Mouse (Mus musculus): ENCODE measurements at regions not wholly inside any gene's neighbourhood (a gene's known extent, or its start where the extent isn't known, plus 50 kb on each side); places are given as distances from the start of the nearest gene placed in this dataset.
A peak's percentile ranks its signal among the peaks of the same experiment; 100 is the strongest.

DNA sequence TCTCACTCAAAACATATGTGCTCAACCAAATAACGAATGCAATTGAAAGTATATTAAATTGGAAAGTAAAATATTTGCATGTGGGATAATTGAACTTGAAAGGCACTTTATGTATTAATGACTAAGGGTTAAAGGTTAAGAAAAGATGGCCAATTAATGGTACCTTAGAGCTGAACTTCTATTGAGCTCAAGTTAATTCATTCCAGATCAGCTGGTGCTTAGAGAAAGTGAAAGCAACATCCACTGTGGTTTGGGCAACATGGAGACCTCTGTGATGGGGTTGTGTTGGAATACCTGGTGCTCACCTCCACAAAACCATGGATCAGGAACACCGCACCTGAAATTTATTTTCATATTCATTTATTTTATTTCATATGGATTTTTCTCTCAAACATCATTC lies 612.5 kb upstream of the Intu start:
- no peak for DNase-seq (ENCODE audit: low read depth, low spot score)

GRCm38 (mm10) chr3:39925436-39925835 lies 605.6 kb upstream of the Intu start:
- DNase-seq (ENCODE audit: low read depth, low spot score), result no peak

GRCm38 (mm10) chr3:39928421-39928820 lies 602.7 kb upstream of the Intu start:
- DNase-seq (ENCODE audit: low read depth, low spot score), result no peak

- DNase-seq (ENCODE audit: low read depth, low spot score), result no peak
Measured at GRCm38 (mm10) chr3:39933372-39933771, 597.7 kb upstream of the Intu start.

DNA sequence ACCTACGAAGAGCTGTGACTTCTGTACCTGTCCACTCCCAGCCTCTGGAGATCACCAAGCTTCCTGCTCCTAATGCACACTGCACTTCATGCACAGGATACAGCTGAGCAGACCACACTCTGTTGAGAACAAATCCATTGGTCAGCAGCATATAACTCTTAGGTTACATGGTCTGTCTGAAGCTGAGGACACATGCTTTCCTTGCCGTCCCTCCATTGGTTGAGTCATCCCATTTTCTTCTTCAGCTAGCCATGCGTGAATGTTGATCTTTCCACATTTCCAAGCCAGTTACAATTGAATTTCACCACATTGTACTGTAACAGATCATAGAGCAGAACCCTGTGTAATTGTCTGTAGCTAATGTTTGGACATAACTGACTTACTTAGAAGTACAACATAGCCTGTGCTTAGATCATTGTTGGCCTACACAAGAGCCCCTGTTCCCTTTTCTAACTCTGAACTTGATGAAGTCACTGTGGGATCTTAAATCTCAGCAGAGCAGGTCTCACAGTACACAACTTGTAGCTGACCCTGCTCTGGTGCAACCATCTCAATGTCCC lies 593.3 kb upstream of the Intu start:
- no peak for DNase-seq (ENCODE audit: low read depth, low spot score)

GRCm38 (mm10) chr3:39944581-39944980 lies 586.5 kb upstream of the Intu start:
- no peak for DNase-seq (ENCODE audit: low read depth, low spot score)

- DNase-seq (ENCODE audit: low read depth, low spot score), result no peak
Measured at GRCm38 (mm10) chr3:39952103-39952502, 579.0 kb upstream of the Intu start.

- DNase-seq (ENCODE audit: low read depth, low spot score), result no peak
Measured at GRCm38 (mm10) chr3:39952556-39952955, 578.5 kb upstream of the Intu start.

DNA sequence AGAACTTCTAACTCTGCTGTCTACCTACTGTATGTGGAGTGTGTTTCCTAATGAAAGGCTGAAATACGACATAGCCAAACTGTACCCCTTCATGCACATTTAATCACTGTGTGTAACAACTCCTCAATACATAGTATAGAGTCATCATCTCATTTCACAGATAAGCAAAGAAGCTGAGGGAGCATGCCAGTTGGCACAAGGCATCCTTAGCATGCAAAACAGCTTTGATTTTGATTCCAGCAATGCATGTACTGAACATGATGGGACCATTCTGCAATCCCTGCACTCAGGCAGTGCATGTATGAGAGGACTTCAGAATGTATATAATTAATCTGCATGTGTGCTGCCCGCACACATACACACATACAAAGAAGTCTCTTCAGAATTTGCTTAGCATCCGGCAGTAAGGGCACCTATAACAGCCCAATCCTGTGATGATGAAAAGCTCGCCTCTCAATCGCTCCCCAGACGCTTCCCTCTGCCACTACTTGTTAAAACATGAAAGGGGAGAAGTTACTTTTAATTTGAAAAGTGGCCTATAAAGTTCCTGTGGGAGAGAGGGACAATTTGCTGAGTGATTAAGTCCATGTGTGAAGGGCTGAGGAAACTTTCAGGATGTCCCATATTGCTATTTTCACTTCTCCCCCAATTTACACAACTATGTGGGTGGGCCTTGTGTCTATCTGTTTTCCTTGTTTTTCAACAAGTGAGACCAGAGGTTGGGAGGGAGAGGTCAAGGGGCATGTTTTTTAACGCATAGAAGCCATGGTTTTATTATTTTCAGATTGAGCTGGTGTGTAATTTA lies 569.0 kb upstream of the Intu start:
- no peak for DNase-seq (ENCODE audit: low read depth, low spot score)

- peak; percentile 29 for DNase-seq (ENCODE audit: low read depth, low spot score)
Measured at GRCm38 (mm10) chr3:39965431-39965830, 565.7 kb upstream of the Intu start.

GRCm38 (mm10) chr3:39966390-39966789 lies 564.7 kb upstream of the Intu start:
- DNase-seq (ENCODE audit: low read depth, low spot score), result peak; percentile 39

GRCm38 (mm10) chr3:39976937-39977336 lies 554.1 kb upstream of the Intu start:
- DNase-seq (ENCODE audit: low read depth, low spot score), result no peak

GRCm38 (mm10) chr3:39978916-39979679 lies 552.0 kb upstream of the Intu start:
- DNase-seq (ENCODE audit: low read depth, low spot score), result no peak

GRCm38 (mm10) chr3:39982656-39983055 lies 548.4 kb upstream of the Intu start:
- DNase-seq (ENCODE audit: low read depth, low spot score), result no peak

- no peak for DNase-seq (ENCODE audit: low read depth, low spot score)
Measured at GRCm38 (mm10) chr3:39987710-39988109, 543.4 kb upstream of the Intu start.

DNA sequence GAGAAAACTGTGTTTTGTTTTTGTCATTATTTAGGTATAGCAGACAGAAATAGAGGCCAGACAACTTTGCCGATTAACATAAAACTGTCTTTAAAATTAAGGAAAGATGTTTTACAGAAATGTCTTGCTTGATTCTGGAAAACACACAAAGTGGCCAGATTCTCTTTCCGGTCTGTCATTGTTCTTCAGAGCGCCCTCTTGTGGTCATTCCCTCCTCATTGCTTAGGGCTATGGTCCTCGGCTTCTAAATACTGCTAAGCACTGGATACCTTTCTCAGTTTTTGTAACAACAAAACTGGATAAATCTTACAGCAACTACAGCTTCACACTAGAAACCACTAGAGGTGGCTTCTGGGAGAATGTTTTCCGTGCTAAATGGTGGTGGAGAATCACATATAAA lies 532.5 kb upstream of the Intu start:
- peak; percentile 50 for DNase-seq (ENCODE audit: low read depth, low spot score)

- peak; percentile 35 for DNase-seq (ENCODE audit: low read depth, low spot score)
Measured at GRCm38 (mm10) chr3:39999846-40000245, 531.2 kb upstream of the Intu start.

GRCm38 (mm10) chr3:40002838-40003237 lies 528.2 kb upstream of the Intu start:
- no peak for DNase-seq (ENCODE audit: low read depth, low spot score)

DNA sequence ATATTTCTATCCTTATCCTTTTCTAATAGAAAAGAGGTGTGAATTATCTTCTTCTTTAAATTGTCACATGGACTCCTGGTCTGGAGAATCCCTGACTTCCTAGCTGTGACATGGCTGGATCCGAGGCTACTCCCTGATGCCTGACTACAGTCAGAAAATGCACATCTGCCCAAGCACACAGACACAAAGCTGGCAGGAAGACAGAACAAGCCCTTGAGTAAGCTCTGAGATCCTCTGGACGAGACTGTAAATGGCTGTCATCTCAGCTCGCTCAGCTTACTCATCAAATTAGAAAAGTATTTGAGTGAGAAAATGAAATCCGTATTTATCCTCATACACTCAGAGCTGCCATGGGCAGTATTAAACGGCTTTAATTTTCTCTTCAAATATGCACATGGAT lies 521.0 kb upstream of the Intu start:
- DNase-seq (ENCODE audit: low read depth, low spot score), result no peak

DNA sequence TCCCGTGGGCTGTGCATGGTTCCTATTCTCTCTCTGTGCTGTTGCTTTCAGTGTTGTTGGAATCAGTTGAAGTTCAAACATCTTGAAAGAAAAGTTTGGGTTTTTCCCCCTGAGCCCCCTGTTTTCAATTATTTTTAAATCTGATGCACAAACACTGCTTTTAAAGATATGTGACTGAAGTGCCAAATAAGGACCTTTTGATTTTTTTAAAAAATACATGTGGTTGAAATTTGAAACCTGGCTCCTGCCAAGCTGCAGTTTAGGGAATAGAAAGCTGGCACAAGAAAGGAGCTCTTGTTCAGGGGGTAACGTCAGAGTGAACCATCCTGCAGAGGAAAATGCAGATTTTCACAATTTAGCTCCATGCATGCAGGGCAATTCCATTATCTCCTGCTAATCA lies 509.4 kb upstream of the Intu start:
- DNase-seq (ENCODE audit: low read depth, low spot score), result no peak

DNA sequence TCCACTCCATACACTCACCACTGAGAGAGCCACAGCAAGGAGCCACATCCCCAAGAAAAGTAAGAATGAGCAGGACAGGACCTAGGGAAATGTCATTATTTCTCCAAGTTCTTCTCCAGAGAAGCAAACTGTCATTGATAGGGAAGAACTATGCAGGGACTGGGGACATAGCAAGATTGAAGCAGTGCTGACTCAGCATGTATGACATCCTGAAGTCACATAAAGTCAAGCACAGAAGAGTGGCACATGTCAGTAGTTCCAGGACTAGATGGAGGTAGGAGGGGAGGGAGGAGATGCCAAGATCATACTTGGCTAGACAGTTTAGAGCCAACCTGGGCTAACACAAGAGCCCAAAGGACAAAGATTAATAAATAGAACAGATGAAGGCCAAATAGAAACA lies 503.4 kb upstream of the Intu start:
- DNase-seq (ENCODE audit: low read depth, low spot score), result no peak

DNA sequence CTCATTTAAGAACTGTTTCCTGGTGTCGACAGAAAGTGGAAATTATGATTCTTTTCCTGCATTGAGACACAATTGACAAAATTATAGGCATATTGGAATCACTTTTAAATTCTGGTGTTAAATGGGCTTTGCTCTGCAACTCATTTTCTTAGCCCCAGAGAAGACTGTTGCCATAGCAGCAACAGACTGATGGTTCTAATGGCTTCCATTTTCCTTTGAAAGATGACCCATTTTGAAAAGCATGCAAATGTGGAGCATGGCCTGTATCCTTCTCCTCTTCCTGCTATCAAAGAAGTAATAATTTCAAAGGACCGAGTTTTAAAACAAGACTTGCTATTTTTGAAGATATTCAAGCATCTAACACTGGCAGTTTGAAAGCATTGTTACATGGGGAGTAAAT lies 494.9 kb upstream of the Intu start:
- DNase-seq (ENCODE audit: low read depth, low spot score), result no peak

DNA sequence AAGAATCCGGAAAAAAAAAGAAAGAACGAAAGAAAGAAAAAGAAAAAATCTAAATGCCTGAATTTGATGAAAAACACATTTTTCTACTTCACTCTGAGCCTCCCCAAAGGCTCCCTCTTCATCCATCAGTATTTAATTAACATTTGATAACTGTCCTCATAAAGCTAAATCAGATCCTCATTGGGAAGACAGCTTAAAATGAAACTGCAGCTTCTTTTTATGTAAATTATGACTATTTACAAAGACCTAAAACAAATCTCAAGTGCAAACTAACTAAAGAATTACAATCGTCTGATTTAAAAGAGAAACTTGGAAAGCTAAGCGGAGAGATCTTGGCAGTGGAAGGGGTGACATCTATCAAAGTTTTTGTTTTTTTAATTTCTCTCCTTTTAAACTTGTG lies 481.4 kb upstream of the Intu start:
- no peak for DNase-seq (ENCODE audit: low read depth, low spot score)
